Mouse (Mus musculus) mature B cell (primary cell): ENCODE data around the gene Olfr92.

Experiments used
- in situ Hi-C: fragments of 300-500 bp; cut with MboI; formaldehyde crosslinking; loops from 2 replicates; pipeline ENCODE4 v1.14.3; 2019

Gene Olfr92

GRCm38 (mm10) chr17:37062101-37062641, 57.7 kb downstream of the Olfr92 start:
- in situ Hi-C loops = no loop called here

- in situ Hi-C loops = no loop called here
Measured at GRCm38 (mm10) chr17:37061435-37061834, 58.5 kb downstream of the Olfr92 start.
